Mouse (Mus musculus) forebrain, embryonic 10.5 days (tissue): ENCODE results near the gene Tead4. TPM values are rescaled to one million over a fixed set of nuclear protein-coding genes. Genes with fewer than 3 reads are reported as not detected.
A peak's percentile ranks its signal among the peaks of the same experiment; 100 is the strongest.

ENCODE experiments used
- DNase-seq: peaks from one replicate; pipeline ENCODE4 v3.0.0-alpha.2; 2017; ENCODE audit warnings: low spot score; ENCODE audit errors: extremely low spot score
- H3K27ac ChIP-seq: fragments of 300-500 bp; sonication (generic); 2 replicates; pipeline ENCODE4 v1.5.1; 2016; ENCODE audit warnings: mild to moderate bottlenecking
- H3K27me3 ChIP-seq: fragments of 300-500 bp; sonication (generic); 2 replicates; pipeline ENCODE4 v1.6.1; 2016; ENCODE audit warnings: mild to moderate bottlenecking; ENCODE audit not compliant: poor library complexity, severe bottlenecking
- H3K36me3 ChIP-seq: fragments of 300-500 bp; sonication (generic); replicated peaks from 2 replicates; pipeline ENCODE4 v1.6.1; 2016; ENCODE audit warnings: mild to moderate bottlenecking, moderate library complexity
- H3K4me1 ChIP-seq: fragments of 300-500 bp; sonication (generic); 2 replicates; pipeline ENCODE4 v1.6.1; 2016
- H3K4me3 ChIP-seq: fragments of 300-500 bp; sonication (generic); 2 replicates; pipeline ENCODE4 v1.5.1; 2016; ENCODE audit warnings: mild to moderate bottlenecking, moderate library complexity
- H3K9me3 ChIP-seq: fragments of 300-500 bp; sonication (generic); 2 replicates; pipeline ENCODE4 v1.6.1; 2016; ENCODE audit warnings: mild to moderate bottlenecking, moderate library complexity
- WGBS: fragments of 180-500 bp; shearing (Covaris S2); methylation state at CpG from one replicate; pipeline ENCODE4 v1.1.7; 2016; 5-methylcytosine and 5-hydroxymethylcytosine counted together
- polyA plus RNA-seq: library from polyadenylated mRNA; unstranded; fragments of >200 nt; fragmentation: Nextera tagmentation; extraction: Ambion mirVana; gene quantifications from 2 replicates; pipeline ENCODE4 v1.2.1, GENCODE M21; 2016

The Tead4 gene
- polyA plus RNA-seq, 1 experiment from 2014 or later, result 1.4 TPM

DNA sequence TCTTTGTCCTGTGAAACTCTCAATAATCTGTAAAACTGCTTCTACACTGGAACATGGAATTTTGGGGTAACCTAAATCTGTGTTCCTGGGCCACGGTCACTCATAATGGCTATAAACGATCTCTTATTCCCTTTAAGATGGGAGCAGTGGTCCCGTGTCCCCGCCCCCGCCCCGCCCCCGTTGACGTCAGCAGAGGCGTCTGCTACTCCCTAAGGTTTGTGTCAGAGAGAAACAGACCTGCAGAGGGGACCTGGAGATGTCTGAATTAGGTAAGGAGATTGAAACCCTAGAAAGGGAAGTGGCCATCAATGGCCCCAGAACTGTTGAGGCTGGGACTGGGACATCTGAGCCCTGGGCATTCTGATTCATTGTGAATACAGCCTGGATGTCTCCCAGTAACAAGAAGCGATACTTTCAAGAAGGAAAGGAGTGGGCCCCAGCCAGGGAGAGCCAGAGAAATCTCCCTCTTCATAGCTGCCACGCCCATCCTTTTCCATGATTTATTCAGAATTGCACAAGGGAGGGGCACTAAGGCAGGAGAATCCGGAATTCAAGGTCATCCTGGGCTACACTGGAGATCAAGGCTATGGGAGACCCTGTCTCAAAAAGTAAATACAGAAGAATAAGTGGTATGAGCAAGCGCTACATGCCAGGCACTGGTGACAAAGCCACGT, 20.0 kb downstream of the Tead4 start:
- no peak overlapping the region for H3K27ac ChIP-seq
- peaks cover 4% of the 10 kb centered on the region; the same call in 1 of the 2 replicates for H3K27me3 ChIP-seq
- no peak for DNase-seq
- H3K4me1 ChIP-seq, result peaks cover 44% of the 10 kb centered on the region
- no peaks in the 10 kb centered on the region for H3K9me3 ChIP-seq
- H3K4me3 ChIP-seq, result no peak overlapping the region
- WGBS, result 62% methylated on average over 14 of the region's 14 CpGs
- H3K36me3 ChIP-seq, result no peaks in the 10 kb centered on the region

GRCm38 (mm10) chr6:128279608-128280007, 21.0 kb downstream of the Tead4 start:
- H3K9me3 ChIP-seq, result no peaks in the 10 kb centered on the region
- peaks cover 35% of the 10 kb centered on the region for H3K4me1 ChIP-seq
- no peak for DNase-seq
- no peak overlapping the region for H3K27ac ChIP-seq
- H3K36me3 ChIP-seq, result no peaks in the 10 kb centered on the region
- peaks cover 4% of the 10 kb centered on the region; the same call in 1 of the 2 replicates for H3K27me3 ChIP-seq
- no peak overlapping the region for H3K4me3 ChIP-seq
- 59% methylated on average over 5 of the region's 5 CpGs for WGBS

GRCm38 (mm10) chr6:128279099-128279498, 21.5 kb downstream of the Tead4 start:
- Histone ChIP-seq H3K27me3 (peaks cover 4% of the 10 kb centered on the region; the same call in 1 of the 2 replicates), H3K4me3 (no peak overlapping the region), H3K36me3 (no peaks in the 10 kb centered on the region), H3K27ac (0 out of 2 replicates have a peak overlapping the region, but pooled peaks have one; percentile 20), H3K4me1 (peaks cover 34% of the 10 kb centered on the region), H3K9me3 (no peaks in the 10 kb centered on the region)
- WGBS, result 80% methylated on average over 4 of the region's 4 CpGs
- no peak for DNase-seq

DNA sequence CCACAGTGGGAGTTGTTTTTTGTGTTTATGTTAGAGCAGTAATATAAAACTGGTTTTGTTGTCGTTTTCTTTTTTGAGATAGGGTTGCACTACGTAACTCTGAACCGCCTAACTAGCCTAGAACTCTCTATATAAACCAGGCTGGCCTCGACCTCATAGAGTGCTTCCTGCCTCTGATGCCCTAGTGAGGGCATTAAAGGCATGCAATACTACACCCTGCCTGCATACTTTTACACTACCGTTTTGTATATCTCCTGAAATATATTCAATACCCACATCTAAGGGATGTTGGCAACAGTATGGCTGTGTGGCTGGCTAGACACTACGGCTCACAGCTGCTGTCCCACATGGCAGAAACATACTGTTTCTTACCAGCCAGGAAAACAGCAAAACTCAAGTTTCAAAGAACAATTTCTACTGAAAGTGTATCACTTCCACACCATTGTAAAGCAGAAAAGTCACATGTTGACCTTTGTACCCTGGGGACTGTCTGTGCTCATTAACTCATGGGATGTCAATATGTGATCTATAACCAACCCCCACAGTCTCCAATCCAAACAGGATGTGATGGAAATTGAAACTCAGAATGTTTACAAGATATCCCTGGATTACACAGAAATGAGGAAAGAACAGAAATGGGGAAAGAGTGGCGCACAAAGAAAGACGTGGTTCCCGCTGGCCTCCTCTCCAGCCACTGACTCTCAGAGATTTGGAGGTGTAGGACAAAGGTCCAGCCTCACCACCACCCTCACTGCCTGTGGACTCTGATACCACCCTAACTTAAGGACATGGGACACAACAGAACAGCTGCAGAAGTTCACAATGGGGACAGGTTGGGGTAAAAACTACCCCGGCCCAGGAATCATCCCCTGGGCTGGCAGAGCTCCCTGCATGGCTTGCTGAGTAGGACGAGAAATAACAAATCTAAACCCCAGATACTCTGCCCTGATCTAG, 23.2 kb downstream of the Tead4 start:
- Histone ChIP-seq H3K9me3 (no peaks in the 10 kb centered on the region), H3K27ac (no peak overlapping the region), H3K36me3 (no peaks in the 10 kb centered on the region), H3K4me3 (no peak overlapping the region), H3K27me3 (peaks cover 4% of the 10 kb centered on the region; the same call in 1 of the 2 replicates), H3K4me1 (peaks cover 27% of the 10 kb centered on the region)
- 88% methylated on average over 11 of the region's 11 CpGs for WGBS
- no peak for DNase-seq

- H3K27me3 ChIP-seq, result peaks cover 4% of the 10 kb centered on the region; the same call in 1 of the 2 replicates
- peaks cover 16% of the 10 kb centered on the region for H3K4me1 ChIP-seq
- WGBS, result 92% methylated on average over 6 of the region's 6 CpGs
- H3K36me3 ChIP-seq, result no peaks in the 10 kb centered on the region
- no peak overlapping the region for H3K27ac ChIP-seq
- H3K9me3 ChIP-seq, result no peaks in the 10 kb centered on the region
- DNase-seq, result no peak
- H3K4me3 ChIP-seq, result no peak overlapping the region
Measured at GRCm38 (mm10) chr6:128276349-128276748, 24.3 kb downstream of the Tead4 start.

DNA sequence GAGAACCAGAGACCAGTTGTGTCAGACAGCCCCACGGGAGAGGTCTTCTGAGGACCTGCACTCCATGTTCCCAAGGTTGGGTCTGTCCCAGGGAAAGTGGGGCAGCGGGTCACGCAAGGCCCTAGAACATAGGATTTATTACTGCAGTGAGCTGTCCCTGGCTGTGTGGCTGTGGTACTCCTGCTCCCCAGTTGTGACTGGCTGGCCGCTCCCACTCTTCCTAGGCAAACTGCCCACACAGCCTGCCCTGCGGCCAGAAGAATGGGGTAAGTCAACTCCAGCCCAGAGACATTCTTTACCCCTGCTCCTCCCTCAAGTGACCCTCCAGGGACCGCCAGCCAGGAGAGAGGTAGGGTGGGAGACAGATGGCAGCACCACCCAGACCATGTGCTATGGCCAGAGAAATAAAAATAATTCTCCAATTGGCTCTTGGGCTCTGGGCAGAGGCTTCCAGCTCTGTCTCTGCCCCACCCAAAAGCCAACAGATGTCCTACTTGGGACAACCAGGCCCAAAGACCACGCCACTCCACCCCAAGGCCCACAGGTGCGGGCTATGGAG, 25.0 kb downstream of the Tead4 start:
- WGBS, result 90% methylated on average over 8 of the region's 8 CpGs
- no peak overlapping the region for H3K27ac ChIP-seq
- H3K9me3 ChIP-seq, result no peaks in the 10 kb centered on the region
- no peak overlapping the region for H3K4me3 ChIP-seq
- no peak for DNase-seq
- H3K27me3 ChIP-seq, result peaks cover 4% of the 10 kb centered on the region; the same call in 1 of the 2 replicates
- H3K36me3 ChIP-seq, result no peaks in the 10 kb centered on the region
- H3K4me1 ChIP-seq, result peaks cover 9% of the 10 kb centered on the region; the same call in 1 of the 2 replicates

GRCm38 (mm10) chr6:128273507-128273906, 27.1 kb downstream of the Tead4 start:
- Histone ChIP-seq H3K4me1 (no peaks in the 10 kb centered on the region), H3K27ac (no peak overlapping the region), H3K27me3 (no peaks in the 10 kb centered on the region), H3K9me3 (no peaks in the 10 kb centered on the region), H3K4me3 (no peak overlapping the region), H3K36me3 (no peaks in the 10 kb centered on the region)
- no peak for DNase-seq
- 77% methylated on average over 1 of the region's 1 CpGs for WGBS

GRCm38 (mm10) chr6:128272754-128273153, 27.9 kb downstream of the Tead4 start:
- 95% methylated on average over 17 of the region's 17 CpGs for WGBS
- no peak for DNase-seq
- Histone ChIP-seq H3K9me3 (no peaks in the 10 kb centered on the region), H3K27ac (no peak overlapping the region), H3K27me3 (no peaks in the 10 kb centered on the region), H3K4me3 (no peak overlapping the region), H3K36me3 (no peaks in the 10 kb centered on the region), H3K4me1 (no peaks in the 10 kb centered on the region)

DNA sequence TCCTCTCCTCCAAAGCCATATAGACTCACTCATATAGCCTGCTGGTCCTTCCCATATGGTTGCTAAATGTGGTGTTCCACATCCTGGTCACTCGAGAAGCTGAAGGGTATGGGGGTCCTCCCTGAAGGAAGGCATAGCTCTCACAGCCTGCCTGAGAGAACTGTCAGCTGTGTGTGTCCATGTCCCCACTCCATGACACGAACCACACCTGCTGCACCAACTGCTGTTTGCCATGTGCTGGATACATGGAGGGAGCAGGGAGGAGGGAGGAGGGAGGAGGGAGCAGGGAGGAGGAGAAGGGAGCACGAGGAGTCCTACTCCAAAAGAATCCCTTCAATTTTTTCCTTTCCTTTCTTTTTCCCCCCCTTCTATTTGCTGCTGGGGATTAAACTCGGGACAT, 30.8 kb downstream of the Tead4 start:
- H3K27ac ChIP-seq, result no peak overlapping the region
- no peak overlapping the region for H3K4me3 ChIP-seq
- no peaks in the 10 kb centered on the region for H3K36me3 ChIP-seq
- H3K4me1 ChIP-seq, result no peaks in the 10 kb centered on the region
- WGBS, result 78% methylated on average over 4 of the region's 4 CpGs
- no peak for DNase-seq
- H3K9me3 ChIP-seq, result no peaks in the 10 kb centered on the region
- H3K27me3 ChIP-seq, result no peaks in the 10 kb centered on the region

DNA sequence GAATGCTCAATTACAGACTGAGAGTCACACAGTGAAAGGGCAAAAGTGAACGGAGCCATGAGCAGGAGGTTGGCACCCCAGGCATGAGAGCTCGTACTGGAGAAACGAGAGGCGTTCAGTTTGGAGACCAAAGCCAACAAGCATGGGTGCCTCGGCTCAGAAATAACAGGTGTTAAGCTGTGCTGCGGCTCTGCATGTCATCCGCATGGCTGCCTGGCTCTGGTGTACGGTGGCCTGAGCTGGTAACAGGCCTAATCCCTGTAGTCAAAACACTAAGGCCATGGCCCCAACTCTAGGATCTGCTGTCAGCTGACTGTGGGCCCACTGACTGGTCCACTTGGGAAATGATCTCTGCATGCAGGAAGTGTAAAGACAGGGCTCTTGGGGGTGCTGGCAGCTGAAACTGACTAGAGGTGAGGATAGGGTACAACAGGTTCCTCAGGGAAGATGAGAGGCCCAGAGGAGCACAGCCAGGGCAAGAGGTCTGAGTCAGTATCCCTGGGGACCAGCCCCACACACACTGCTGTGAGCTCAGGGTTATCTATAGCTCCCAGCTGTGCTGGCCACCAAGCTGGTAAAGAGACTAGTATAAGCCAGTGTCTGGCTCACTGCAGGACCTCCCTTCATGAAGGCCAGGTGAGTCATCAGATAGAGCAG, 35.6 kb downstream of the Tead4 start:
- H3K36me3 ChIP-seq, result no peaks in the 10 kb centered on the region
- no peak for DNase-seq
- no peak overlapping the region for H3K4me3 ChIP-seq
- 85% methylated on average over 8 of the region's 8 CpGs for WGBS
- H3K9me3 ChIP-seq, result no peaks in the 10 kb centered on the region
- H3K27me3 ChIP-seq, result no peaks in the 10 kb centered on the region
- H3K4me1 ChIP-seq, result no peaks in the 10 kb centered on the region
- H3K27ac ChIP-seq, result no peak overlapping the region

DNA sequence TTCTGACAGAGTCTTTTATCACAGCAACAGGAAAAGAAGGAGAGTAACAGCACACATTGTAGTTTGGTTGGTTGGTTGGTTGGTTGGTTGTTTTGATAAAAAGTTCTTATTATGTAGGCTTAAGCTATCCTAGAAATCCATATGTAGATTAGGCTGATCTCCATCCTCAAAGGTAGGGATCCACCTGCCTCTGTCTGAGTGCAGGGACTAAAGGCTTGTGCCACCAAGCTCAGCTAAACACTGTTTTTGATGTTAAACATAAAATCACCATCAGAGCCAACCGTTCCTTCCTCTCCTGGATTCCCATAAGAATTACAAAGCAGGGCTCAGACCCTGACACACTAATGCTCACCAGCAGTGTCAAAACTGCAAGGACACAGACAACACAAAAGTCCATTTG, 39.1 kb downstream of the Tead4 start:
- Histone ChIP-seq H3K4me3 (no peak overlapping the region), H3K27me3 (no peaks in the 10 kb centered on the region), H3K27ac (no peak overlapping the region), H3K9me3 (no peaks in the 10 kb centered on the region), H3K4me1 (no peaks in the 10 kb centered on the region), H3K36me3 (no peaks in the 10 kb centered on the region)
- 61% methylated on average over 1 of the region's 1 CpGs for whole genome bisulfite sequencing
- DNase-seq, result no peak

DNA sequence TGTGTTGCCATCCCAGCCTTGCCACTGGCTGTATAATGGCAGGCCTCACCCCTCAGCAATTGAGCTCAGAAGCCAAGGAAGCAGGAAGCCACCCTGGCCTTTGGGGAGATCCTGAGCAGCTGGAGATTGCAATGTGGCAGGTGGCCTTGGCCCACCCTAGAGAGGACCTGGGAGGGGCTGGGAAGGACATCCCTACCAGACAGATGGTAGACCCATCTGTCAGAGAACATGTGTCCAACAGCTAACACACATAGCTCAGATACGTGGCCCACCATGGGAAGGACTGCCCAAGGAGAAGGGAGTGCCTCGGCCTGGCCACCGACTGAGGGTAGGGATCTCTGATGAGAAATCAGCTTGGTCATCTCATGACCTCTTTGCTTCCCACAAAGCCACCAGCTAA, 41.4 kb downstream of the Tead4 start:
- Histone ChIP-seq H3K9me3 (no peaks in the 10 kb centered on the region), H3K27me3 (no peaks in the 10 kb centered on the region), H3K36me3 (no peaks in the 10 kb centered on the region), H3K4me1 (peaks cover 7% of the 10 kb centered on the region; the same call in 1 of the 2 replicates), H3K4me3 (no peak overlapping the region), H3K27ac (no peak overlapping the region)
- 90% methylated on average over 3 of the region's 3 CpGs for WGBS
- DNase-seq, result no peak
